Mouse (Mus musculus) E14TG2a.4 (cell line): ENCODE measurements around the gene Gm20388.

Source experiments
- CTCF ChIP-seq: conservative IDR thresholded peaks from 2 replicates; pipeline ENCODE4 v1.5.1; 2014; ENCODE audit warnings: low read length
- NANOG ChIP-seq: IDR thresholded peaks from 2 replicates; pipeline ENCODE4 v1.6.1; 2014; ENCODE audit warnings: borderline replicate concordance, low read length, mixed read lengths
- POU5F1 ChIP-seq: IDR thresholded peaks from 2 replicates; pipeline ENCODE4 v1.6.1; 2014; ENCODE audit warnings: low read length, borderline replicate concordance

- TF ChIP-seq CTCF (no peak), NANOG (no peak), POU5F1 (no peak)
Measured at GRCm38 (mm10) chr8:120470170-120470569, 559.5 kb downstream of the Gm20388 start.
